Mouse (Mus musculus) adrenal gland, postnatal 36 days (tissue): Measurements from ENCODE around the gene Runx1. TPM values are rescaled to one million over a fixed set of nuclear protein-coding genes. Genes with fewer than 3 reads are reported as not detected.

Experiments
- DNase-seq, 2 experiments: peaks; one replicate each; pipeline ENCODE4 v3.0.0; 2021; ENCODE audit warnings: mixed read lengths in 1 of 2
- total RNA-seq, 2 experiments: library from RNA; stranded (reverse); gene quantifications; 2 replicates each; pipeline ENCODE4 v1.2.3; 2021

The Runx1 gene
- total RNA-seq, 2 experiments from 2014 or later, result 3.3 to 5.6 TPM

GRCm38 (mm10) chr16:92565291-92565690 is 260.7 kb downstream of the Runx1 start:
- DNase-seq, result peak in 1 of 2 experiments; percentile 35

GRCm38 (mm10) chr16:92555051-92555450 is 270.9 kb downstream of the Runx1 start:
- DNase-seq, result peak in 1 of 2 experiments; percentile 11

- no peak for DNase-seq
Observed at GRCm38 (mm10) chr16:92552858-92553257, 273.1 kb downstream of the Runx1 start.

GRCm38 (mm10) chr16:92552106-92552382 is 273.9 kb downstream of the Runx1 start:
- DNase-seq, result no peak
